Mouse (Mus musculus) midbrain, embryonic 10.5 days (tissue): Measurements from ENCODE around the gene 9130409I23Rik. TPM values are rescaled to one million over a fixed set of nuclear protein-coding genes. Genes with fewer than 3 reads are reported as not detected.

Experiments used
- DNase-seq: peaks from one replicate; pipeline ENCODE4 v3.0.0-alpha.2; 2017; ENCODE audit warnings: low spot score
- H3K27ac ChIP-seq: fragments of 300-500 bp; sonication (generic); replicated peaks from 2 replicates; pipeline ENCODE4 v1.5.1; 2016; ENCODE audit warnings: mild to moderate bottlenecking
- H3K27me3 ChIP-seq: fragments of 300-500 bp; sonication (generic); 2 replicates; pipeline ENCODE4 v1.6.1; 2016; ENCODE audit warnings: low read depth, mild to moderate bottlenecking; ENCODE audit not compliant: poor library complexity, severe bottlenecking
- H3K36me3 ChIP-seq: fragments of 300-500 bp; sonication (generic); 2 replicates; pipeline ENCODE4 v1.6.1; 2016; ENCODE audit warnings: mild to moderate bottlenecking, moderate library complexity
- H3K4me1 ChIP-seq: fragments of 300-500 bp; sonication (generic); 2 replicates; pipeline ENCODE4 v1.6.1; 2016
- H3K4me3 ChIP-seq: fragments of 300-500 bp; sonication (generic); 2 replicates; pipeline ENCODE4 v1.5.1; 2016; ENCODE audit warnings: mild to moderate bottlenecking, moderate library complexity
- H3K9me3 ChIP-seq: fragments of 300-500 bp; sonication (generic); replicated peaks from 2 replicates; pipeline ENCODE4 v1.6.1; 2016; ENCODE audit warnings: mild to moderate bottlenecking
- whole genome bisulfite sequencing: fragments of 180-500 bp; shearing (Covaris S2); methylation state at CpG from one replicate; pipeline ENCODE4 v1.1.7; 2016; 5-methylcytosine and 5-hydroxymethylcytosine counted together
- polyA plus RNA-seq: library from polyadenylated mRNA; unstranded; fragments of >200 nt; fragmentation: Nextera tagmentation; extraction: Ambion mirVana; gene quantifications from 2 replicates; pipeline ENCODE4 v1.2.1, GENCODE M21; 2016

The 9130409I23Rik gene
- polyA plus RNA-seq, 1 experiment from 2014 or later, result not detected

DNA sequence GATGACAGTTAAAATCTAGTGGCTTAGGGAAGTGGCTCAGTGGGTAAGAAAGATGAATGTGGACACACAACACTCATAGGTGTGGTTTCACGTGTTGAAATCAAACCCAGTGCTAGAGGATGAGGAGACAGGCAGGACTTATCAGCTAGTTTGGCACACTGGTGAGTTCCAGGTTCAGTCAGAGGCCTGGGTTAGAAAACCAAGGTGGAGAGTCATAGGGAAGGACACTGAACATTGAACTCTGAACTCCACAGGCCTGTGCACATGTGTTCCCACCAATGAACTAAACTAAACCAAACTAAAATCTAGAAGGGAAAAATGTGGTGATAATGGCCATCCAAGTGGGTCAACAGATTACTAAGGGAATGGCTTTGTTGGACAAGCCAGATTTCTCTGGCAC lies 3.5 kb upstream of the 9130409I23Rik start:
- Histone ChIP-seq H3K27ac (no peak overlapping the region), H3K9me3 (no peaks in the 10 kb centered on the region), H3K4me3 (no peak overlapping the region), H3K27me3 (no peaks in the 10 kb centered on the region), H3K4me1 (no peaks in the 10 kb centered on the region), H3K36me3 (no peaks in the 10 kb centered on the region)
- WGBS, result 76% methylated on average over 1 of the region's 1 CpGs
- no peak for DNase-seq

GRCm38 (mm10) chr1:181049328-181049842 lies 1.7 kb upstream of the 9130409I23Rik start:
- Histone ChIP-seq H3K4me1 (no peaks in the 10 kb centered on the region), H3K27ac (no peak overlapping the region), H3K27me3 (no peaks in the 10 kb centered on the region), H3K36me3 (no peaks in the 10 kb centered on the region), H3K9me3 (no peaks in the 10 kb centered on the region), H3K4me3 (no peak overlapping the region)
- no peak for DNase-seq

DNA sequence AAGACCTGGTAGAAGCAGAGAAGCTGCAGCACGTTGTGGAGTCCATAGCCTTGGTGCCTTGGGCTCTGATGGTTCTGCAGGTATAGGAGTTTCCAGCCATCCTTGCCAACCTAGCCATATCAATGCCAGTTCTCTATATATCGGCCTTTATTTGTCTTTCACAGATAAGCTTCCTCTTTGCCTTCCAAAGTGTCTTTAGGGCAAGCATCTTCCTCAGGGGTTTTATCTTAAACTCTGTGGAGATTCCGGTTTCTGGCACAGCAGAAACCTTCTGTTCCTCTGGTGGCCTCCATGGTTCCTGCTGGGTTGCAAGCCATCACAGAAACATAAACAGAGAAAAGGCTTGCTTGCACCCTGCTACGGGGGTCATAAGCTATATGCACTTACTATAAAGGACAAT lies 1.9 kb downstream of the 9130409I23Rik start:
- Histone ChIP-seq H3K4me3 (no peak overlapping the region), H3K4me1 (no peaks in the 10 kb centered on the region), H3K9me3 (no peaks in the 10 kb centered on the region; the same call in 1 of the 2 replicates), H3K27ac (no peak overlapping the region), H3K36me3 (no peaks in the 10 kb centered on the region), H3K27me3 (no peaks in the 10 kb centered on the region)
- WGBS, result 84% methylated on average over 4 of the region's 4 CpGs
- no peak for DNase-seq

- DNase-seq, result no peak
- WGBS, result 65% methylated on average over 3 of the region's 3 CpGs
Observed at GRCm38 (mm10) chr1:181061784-181062485, 10.9 kb downstream of the 9130409I23Rik start.

DNA sequence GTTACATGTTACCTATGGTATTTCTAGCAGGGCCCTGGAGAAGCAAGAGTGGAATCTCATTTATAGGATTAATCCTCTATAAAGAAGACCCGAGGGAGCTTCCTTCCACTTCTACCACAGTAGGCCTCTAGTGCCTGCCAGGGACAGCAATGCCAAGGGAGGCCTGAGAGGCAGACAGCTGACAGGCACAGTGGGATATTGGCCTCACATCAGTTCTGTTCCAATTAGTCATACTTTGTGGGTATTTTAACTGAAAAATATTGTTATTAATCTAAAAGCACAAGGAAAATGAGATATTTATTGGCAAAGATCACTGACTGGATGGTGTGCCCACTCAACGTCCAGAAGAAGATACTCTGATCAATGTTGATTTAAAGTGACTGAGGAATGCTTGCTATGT lies 13.0 kb downstream of the 9130409I23Rik start:
- H3K27me3 ChIP-seq, result no peaks in the 10 kb centered on the region
- DNase-seq, result no peak
- no peak overlapping the region for H3K27ac ChIP-seq
- 0 out of 2 replicates have a peak, but pooled peaks cover 3% of the 10 kb centered on the region for H3K4me1 ChIP-seq
- WGBS, result 81% methylated on average over 2 of the region's 2 CpGs
- no peaks in the 10 kb centered on the region for H3K36me3 ChIP-seq
- no peak overlapping the region for H3K4me3 ChIP-seq
- H3K9me3 ChIP-seq, result no peaks in the 10 kb centered on the region

More at GRCm38 (mm10) chr1:181061784-181062485, 10.9 kb downstream of the 9130409I23Rik start:
- Histone ChIP-seq H3K4me1 (no peaks in the 10 kb centered on the region), H3K27me3 (no peaks in the 10 kb centered on the region), H3K9me3 (no peaks in the 10 kb centered on the region; the same call in 1 of the 2 replicates), H3K4me3 (no peak overlapping the region), H3K27ac (no peak overlapping the region), H3K36me3 (no peaks in the 10 kb centered on the region)

DNA sequence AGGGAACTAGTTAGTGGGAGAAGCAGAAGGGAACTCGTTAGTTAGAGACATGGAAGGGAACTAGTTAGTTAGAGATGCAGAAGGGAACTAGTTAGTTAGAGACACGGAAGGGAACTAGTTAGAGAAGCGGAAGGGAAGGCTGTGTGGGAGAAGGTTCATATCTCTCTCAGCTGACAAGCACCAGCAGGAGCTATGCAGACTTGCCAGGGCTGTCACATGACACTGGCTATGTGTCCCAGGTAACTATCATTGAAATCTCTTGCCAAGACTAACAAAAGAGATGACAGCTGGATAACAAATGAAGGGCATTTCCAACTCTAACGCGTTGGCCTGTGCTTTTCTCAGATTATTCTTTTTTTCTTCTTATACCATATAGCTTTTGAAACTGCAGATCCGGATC lies 13.6 kb downstream of the 9130409I23Rik start:
- 89% methylated on average over 6 of the region's 6 CpGs for WGBS

DNA sequence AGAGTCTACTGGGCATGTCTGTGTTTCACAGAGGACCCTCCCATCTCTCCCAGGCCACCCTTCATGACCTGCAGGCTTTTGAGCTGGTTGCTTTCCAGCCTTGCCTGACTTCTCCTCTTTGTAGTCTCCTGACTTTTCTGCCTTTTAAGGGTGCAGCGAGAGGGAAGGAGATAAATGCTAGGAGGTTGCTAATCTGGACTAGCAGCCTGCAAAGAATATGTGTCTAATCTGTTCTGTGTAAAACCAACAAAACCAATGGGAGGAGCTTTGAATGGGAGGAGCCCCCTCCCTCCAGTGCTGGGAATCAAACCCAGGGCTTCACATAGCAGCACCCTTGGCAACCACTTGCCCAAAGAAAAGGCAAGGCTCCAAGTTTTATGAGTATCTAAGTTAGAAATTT lies 17.3 kb downstream of the 9130409I23Rik start:
- no peak overlapping the region for H3K4me3 ChIP-seq
- H3K27me3 ChIP-seq, result no peaks in the 10 kb centered on the region
- no peak overlapping the region for H3K27ac ChIP-seq
- H3K36me3 ChIP-seq, result no peaks in the 10 kb centered on the region
- no peaks in the 10 kb centered on the region for H3K9me3 ChIP-seq
- WGBS, result 70% methylated on average over 1 of the region's 1 CpGs
- H3K4me1 ChIP-seq, result 0 out of 2 replicates have a peak, but pooled peaks cover 3% of the 10 kb centered on the region
- no peak for DNase-seq

More for the DNA sequence above, 13.6 kb downstream of the 9130409I23Rik start:
- Histone ChIP-seq H3K4me3 (no peak overlapping the region), H3K27ac (no peak overlapping the region), H3K27me3 (no peaks in the 10 kb centered on the region), H3K4me1 (0 out of 2 replicates have a peak, but pooled peaks cover 3% of the 10 kb centered on the region), H3K9me3 (no peaks in the 10 kb centered on the region), H3K36me3 (no peaks in the 10 kb centered on the region)
- no peak for DNase-seq

DNA sequence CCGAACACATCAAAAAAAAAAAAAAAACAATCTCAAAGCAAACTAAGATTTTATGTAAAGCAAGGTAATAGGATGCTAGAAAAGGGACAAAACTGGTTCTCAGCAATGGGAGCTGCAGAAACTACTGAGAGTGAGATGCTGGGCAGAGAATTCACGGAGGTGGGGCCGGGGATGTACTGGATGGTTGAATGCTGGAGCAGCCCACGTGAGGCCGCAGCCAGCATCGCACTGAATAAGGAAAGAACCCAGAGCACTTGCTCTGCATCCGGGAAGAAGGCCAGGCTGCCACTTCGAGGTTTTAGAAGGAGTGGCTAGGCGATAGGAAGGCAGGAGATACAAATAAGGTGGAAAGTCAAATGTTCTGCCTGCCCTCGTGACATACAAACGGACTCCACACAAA lies 18.6 kb downstream of the 9130409I23Rik start:
- Histone ChIP-seq H3K36me3 (no peaks in the 10 kb centered on the region), H3K9me3 (no peaks in the 10 kb centered on the region), H3K4me1 (0 out of 2 replicates have a peak, but pooled peaks cover 3% of the 10 kb centered on the region), H3K27me3 (no peaks in the 10 kb centered on the region), H3K4me3 (no peak overlapping the region), H3K27ac (no peak overlapping the region)
- DNase-seq, result no peak
- WGBS, result 75% methylated on average over 11 of the region's 11 CpGs

DNA sequence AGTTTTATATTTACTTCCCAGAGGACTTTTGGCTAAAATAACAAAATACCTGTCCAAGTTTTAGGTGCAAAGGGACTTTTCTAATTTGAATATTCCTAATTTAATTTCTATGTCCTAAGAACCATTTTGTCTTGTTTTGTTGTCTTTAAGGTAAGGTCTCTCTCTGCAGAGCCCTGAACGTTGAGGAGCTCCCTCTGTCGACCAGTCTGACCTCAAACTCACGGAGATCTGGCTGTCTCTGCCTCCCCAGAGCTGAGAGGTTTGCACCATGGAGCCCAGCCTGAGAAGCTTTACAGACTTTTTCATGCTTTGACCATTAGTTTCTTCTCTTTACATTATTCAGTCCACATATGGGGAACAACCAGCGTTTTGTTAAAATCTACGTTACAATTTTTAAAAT lies 22.0 kb downstream of the 9130409I23Rik start:
- no peak for DNase-seq
- H3K27me3 ChIP-seq, result no peaks in the 10 kb centered on the region
- H3K4me3 ChIP-seq, result no peak overlapping the region
- 0 out of 2 replicates have a peak, but pooled peaks cover 3% of the 10 kb centered on the region for H3K4me1 ChIP-seq
- WGBS, result 56% methylated on average over 5 of the region's 5 CpGs
- no peaks in the 10 kb centered on the region for H3K9me3 ChIP-seq
- no peak overlapping the region for H3K27ac ChIP-seq
- no peaks in the 10 kb centered on the region for H3K36me3 ChIP-seq

GRCm38 (mm10) chr1:181084021-181084420 lies 33.0 kb downstream of the 9130409I23Rik start:
- no peak for DNase-seq
- WGBS, result 43% methylated on average over 2 of the region's 2 CpGs
- H3K27ac ChIP-seq, result no peak overlapping the region
- no peaks in the 10 kb centered on the region for H3K4me1 ChIP-seq
- H3K36me3 ChIP-seq, result no peaks in the 10 kb centered on the region
- H3K27me3 ChIP-seq, result no peaks in the 10 kb centered on the region
- no peak overlapping the region for H3K4me3 ChIP-seq
- no peaks in the 10 kb centered on the region for H3K9me3 ChIP-seq

DNA sequence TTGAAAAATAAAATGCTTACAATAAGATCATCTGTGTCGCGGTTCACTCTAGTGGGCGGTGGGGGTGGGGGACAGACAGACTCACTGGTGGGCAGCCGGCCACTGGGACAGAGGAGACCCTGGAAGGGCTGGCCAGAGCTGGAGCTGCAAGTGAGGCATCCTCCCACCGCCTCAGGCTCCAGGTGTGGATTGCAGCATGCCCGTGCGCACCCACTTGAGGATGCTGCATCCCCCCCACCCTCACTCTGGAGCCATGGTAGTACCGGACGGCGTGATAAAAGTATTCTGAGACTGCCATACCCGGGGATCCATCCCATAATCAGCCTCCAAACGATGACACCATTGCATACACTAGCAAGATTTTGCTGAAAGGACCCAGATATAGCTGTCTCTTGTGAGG lies 39.0 kb downstream of the 9130409I23Rik start:
- 80% methylated on average over 12 of the region's 12 CpGs for WGBS
- DNase-seq, result no peak

More for the DNA sequence above, 39.0 kb downstream of the 9130409I23Rik start:
- no peaks in the 10 kb centered on the region for H3K4me1 ChIP-seq
- no peak overlapping the region for H3K27ac ChIP-seq
- H3K9me3 ChIP-seq, result no peaks in the 10 kb centered on the region
- H3K27me3 ChIP-seq, result no peaks in the 10 kb centered on the region
- no peak overlapping the region for H3K4me3 ChIP-seq
- peaks cover 45% of the 10 kb centered on the region for H3K36me3 ChIP-seq
